Mouse (Mus musculus) layer of hippocampus, adult 8-10 months (tissue): ENCODE measurements around the gene Thrsp. TPM values are rescaled to one million over a fixed set of nuclear protein-coding genes. Genes with fewer than 3 reads are reported as not detected.

Source experiments
- DNase-seq, 2 experiments: peaks; one replicate each; pipeline ENCODE4 v3.0.0; 2022; ENCODE audit warnings: low spot score in 2 of 2
- total RNA-seq, 4 experiments: library from RNA; stranded (reverse); gene quantifications; 2 replicates each; pipeline ENCODE4 v1.2.4; 2022

The Thrsp gene
- total RNA-seq, 4 experiments from 2014 or later: 28.4 to 62.4 (median 39.8) TPM

DNA sequence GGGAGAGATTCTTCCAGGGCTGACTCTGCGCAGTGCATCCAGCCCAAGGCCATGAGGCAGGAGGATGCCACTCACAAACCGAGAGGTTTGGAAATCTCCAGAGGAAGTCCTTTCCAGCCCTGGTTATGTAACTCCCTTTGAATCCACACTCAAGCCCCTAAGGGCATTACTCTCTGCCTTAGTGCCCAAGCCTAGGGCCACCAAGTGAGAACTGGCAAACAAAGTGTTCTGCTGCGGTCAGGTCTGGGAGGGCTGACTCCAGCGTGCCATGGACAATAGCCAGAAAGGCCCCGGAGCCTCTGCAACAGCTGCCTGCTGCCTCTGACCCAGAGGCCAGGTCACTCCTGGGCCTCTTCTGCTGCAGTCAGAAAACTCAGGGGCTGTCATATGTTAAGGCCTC, 1.2 kb upstream of the Thrsp start:
- no peak for DNase-seq

DNA sequence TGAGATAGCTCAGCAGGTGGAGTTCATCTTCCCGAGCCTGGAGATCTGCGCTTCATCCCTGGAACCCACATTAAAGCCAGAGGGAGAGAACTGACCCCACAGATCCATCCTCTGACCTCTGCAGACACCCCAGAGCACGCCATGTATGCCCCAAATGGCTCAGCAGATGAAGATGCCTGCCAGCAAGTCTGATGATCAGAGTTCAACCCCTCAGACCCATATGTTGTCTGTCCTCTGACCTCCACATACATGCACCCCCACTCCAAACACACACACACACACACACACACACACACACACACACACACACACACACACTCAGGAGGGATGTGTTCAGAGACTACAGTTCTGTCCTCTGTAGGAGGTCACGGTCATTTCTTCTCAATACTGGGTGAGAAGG, 1.1 kb downstream of the Thrsp start:
- DNase-seq: no peak

DNA sequence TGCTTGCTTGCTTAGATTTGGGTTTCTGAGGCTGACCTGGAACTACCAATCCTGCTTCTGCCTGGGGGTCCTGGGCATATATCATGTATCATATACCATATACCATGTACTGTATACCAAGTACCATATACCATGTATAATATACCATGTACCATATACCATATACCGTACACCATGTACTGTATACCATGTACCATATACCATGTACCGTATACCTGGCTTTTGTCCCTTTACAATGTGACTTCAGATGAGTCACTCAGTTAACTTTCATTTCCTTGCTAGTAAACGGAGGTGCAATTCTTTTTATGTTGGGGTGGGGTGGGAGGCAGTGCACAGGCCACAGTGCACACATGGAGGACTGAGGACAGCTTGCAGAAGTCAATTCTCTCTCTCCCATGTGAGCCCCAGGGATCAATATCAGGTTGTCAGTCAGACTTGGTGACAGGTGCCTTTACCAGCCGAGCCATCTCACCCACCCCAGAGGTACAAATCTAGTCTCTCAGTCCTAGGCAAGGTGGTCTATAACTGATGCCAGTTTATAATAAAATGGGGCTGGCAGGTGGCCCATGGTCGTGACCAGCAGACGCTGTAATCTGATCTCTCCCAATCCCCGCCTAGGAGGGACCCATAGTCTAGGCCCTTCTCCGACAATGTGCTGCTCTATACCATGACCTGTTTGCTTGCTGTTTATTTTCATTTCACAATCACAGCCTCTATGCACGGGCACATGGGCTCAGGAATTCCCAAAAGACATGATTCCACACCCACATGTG, 2.4 kb downstream of the Thrsp start:
- no peak for DNase-seq

DNA sequence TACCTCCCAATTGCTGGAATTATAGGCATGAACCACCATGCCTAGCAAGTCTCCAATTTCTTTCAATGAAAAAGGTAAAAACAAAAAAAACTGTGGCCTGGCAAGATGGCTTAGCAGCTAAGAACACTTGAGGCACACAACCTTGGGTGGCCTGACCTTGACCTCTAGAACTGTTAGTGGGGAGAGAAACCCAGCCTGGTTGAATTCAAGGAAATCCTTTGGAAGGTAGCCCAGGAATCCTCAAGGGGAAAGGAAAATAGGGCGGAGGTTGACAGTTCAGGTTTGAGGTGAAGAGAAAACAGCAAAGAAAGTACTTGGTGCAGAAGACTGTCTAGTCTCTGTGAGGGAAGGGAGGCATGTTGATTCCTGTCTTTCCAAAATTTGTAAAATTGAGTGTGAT, 3.1 kb downstream of the Thrsp start:
- DNase-seq: no peak

DNA sequence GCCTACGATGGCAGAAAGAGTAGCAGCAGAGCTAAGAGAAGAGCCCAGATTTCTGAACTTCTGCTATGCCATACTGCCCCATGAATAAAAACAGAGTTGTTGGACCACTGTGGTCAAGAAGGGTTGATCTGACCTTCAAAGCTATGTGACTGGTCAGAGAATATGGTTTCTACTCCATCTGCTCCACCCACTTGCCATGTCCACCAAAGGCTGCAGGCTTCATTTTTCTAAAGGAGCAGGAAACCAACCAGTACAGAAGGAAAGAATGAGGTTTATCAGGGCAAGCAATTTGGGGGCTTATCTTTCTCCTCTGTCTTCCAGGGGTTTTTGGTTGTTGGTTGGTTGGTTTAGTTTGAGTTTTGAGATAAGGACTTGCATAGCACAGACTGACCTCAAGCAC, 3.5 kb downstream of the Thrsp start:
- DNase-seq: no peak

DNA sequence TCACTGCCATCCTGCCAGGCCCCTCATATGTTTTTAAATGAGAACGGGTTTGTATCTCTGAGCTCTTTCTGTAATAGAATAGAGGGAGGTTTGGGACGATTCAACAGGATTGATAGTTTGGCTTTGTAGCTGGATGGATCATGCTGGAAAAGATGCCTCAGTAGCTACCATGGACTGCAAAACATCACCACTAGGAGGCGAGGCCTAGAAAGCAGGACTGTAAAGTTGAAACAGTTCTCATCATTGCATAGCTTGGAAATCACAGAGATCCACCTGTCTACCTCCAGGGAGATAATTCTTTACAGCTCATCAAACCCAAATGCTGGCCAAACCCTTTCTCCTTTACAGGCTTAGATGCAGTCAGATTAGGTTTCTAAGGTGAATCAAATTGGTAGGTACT, 6.0 kb downstream of the Thrsp start:
- no peak for DNase-seq

DNA sequence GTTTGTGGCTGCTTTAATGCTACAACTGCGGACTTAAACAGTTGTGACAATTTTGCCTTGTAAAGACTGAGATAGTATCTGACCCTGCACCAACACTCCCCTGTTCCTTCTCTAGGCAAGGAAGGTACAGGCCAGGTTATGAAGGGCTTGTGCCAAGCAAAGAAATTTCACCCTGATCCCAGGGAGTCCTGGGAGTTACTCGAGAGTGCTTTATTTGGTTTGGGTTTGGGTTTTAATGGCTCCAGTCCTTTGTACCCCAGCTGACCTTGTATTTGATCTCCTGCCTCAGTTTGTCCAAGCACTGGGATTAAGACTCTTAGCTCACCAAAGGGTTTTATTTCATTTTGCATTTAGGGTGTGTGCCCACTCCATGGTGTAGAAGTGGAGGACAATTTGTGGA, 6.4 kb downstream of the Thrsp start:
- no peak for DNase-seq

DNA sequence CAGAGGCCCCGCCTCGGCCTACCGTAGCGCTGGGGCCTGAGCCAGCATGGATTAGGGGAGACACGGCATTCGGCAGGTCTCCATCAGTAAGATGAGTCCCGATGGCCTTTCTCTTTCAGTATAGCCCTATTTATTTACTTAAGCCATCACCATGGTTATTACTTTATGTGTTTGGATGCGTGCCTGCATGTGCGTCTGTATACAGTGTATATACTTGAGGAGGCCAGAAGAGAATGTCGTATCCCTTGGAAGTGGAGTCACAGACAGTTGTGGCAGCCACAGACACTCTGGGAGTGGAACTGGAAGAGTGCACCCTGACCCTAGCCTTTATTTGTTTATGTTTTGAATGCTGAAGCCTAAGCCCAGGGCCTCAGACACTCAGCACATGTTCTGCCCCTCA, 10.4 kb downstream of the Thrsp start:
- no peak for DNase-seq

DNA sequence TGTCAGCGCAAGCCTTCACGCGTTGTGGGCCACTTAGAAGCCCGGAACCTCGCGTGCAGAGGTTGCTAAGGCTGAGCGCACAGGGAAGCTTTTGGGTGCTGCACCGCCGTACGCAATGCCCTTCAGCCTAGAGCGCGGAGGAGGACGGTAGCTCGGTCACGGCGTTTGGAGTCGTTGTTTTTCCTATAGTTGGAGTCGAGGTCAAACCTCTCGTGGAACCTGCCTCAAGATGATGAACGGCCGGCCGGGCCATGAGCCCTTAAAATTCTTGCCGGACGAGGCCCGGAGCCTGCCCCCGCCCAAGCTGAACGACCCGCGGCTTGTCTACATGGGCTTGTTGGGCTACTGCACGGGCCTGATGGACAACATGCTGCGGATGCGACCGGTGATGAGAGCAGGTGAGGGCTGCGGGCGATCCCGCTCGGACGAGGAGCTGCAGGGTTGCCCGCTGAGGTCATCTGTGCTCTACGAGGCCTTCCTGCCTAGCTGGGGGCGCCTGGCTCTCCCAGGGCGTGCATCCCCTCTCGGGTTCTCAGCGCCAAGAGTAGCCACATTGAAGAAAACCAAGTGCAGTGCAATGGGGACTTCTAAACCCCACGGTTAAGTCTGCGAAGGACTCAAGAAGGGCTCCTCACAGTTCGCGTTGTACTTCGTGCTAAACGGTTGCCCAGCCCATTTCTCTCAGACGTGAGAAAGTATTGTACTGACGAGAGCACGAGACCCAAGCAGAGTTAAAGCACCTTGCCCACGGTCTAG, 17.4 kb downstream of the Thrsp start, which contains the start of gene Ndufc2:
TSS of gene Ndufc2 (plus strand) at position 44 of the 756 bp plus-strand sequence.
- peak in 1 of 2 experiments; percentile 76 for DNase-seq

DNA sequence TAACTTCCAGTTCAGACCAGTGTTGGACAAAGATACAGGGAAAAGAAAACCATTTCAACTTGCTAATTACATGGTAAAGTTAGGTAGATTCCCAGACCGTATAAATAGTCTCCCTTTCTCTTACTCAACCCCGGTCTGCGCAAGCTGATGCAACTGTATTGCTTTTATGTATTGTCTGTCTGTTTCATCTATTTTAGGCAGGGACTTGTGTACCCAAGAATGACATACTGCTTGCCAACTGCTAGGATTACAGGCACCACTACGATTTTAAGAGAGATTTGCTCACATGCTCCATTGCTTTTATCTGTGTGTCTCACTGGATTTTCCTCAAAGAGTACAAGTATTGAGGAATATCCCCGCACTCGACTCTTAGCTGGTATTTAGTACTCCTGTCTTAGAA, 18.6 kb downstream of the Thrsp start:
- no peak for DNase-seq

DNA sequence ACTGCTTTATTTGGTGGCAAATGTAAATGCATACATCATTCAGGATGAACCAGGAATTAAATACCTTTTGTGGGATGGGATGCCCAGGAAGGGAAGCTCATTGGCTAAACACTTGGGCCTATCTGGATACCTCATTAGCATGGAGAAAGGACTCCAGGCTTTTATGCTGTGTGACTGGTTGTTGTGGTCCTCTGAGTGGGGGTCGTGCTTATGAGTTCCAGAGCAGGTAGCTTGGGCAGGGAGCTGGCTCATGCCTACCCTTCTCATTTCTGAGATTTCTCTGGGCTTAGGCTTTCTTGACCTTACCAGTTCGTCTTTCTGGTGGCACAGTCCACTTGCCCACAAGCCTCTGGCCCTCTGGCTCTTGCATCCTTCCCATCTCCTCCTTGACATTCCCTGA, 23.2 kb downstream of the Thrsp start:
- DNase-seq: no peak

DNA sequence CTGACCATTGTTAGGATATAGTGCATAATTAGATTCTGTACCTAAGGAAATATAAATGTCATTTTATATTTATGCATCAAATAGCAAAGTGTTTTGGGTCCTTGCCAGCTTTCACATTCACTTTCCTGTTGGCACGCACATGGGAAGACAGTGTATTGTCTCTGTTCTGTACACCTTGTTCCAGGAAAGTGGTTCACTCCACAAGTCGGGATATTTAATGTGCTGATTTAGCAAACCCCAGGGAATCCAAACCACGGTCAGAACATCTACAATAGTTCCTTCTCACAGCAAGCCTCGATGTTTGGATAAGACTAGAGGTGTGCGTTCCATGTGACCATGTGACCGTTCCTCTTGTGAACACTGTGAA, 25.5 kb downstream of the Thrsp start:
- DNase-seq: no peak

DNA sequence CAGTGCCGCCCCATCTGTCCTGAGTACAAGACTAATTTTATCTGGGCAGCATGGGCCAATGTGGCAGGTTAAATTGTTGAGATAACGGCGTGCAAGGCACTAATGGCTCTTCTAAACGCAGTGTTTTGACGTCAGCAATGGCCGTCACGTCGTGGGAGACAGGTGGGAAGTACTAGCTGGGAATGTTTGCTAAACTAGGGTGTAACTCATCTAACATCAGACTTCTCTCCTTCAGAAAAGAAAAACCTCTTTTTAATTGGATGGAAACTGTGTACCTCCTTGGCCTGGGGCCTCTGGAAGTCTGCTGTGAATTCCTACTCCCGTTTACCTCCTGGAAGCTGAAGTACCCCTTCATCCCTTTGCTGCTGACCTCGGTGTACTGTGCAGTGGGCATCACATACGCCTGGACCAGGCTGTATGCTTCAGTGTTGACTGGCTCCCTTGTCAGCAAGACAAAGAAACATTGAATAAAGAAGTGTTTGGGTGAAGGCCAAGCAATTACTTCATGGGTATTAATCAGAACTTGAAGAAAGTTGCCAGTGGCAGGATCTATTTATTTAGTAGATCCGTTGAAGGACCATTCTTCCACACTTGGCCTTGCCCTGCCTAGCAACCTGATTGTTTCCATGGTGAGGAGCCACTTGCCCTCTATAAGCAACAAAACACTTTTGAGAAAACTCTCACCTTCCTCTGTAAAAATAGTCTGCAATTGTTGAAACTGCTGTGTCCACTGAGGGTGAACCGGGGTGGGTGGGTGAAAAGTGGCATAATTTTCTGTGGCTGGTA, 26.0 kb downstream of the Thrsp start:
- DNase-seq: no peak

DNA sequence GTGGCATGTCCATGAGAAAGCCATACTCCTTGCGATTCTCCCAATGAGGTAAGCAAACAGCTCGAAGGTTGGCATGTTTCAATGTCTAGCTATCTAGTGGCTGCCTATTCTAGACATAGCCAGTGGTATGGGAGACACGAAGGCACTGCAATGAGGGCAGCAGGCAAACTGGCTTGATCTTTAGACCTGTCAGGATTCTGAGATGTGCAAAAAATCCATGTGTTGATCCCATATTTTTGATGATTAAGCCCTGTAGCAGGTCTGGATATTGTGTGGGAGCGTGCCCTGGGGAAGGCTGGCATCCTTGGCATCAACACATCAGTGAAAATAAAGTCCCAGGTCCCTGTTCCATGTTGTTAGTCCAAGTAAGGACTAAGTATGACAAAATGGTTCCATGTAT, 29.0 kb downstream of the Thrsp start:
- no peak for DNase-seq

DNA sequence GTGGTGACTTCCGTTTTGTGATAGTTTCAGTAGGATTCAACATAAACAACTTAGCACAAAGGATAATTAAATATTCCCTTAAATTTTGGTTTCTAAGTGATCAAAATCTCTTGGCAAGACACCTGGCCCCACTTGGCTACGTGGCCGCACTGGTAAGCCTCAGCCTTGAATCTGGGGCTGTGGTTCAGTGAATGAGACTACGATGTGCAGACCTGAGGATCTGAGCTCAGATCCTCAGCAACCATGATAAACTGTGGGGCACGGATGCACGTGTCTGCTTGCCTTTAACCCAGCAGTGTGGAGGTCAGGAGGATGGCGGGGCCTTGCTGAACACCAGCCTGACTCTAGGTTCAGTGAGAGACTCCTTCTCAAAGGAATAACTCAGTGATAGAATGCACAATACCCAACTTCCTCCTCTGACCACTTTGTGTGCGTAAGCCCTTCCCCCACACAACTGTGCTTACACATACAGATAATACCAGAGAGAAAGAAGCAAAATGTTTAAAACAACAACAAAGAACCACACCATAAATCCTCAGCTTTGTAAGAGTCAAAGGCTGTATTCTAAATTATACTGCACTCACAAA, 29.9 kb downstream of the Thrsp start:
- DNase-seq: no peak

DNA sequence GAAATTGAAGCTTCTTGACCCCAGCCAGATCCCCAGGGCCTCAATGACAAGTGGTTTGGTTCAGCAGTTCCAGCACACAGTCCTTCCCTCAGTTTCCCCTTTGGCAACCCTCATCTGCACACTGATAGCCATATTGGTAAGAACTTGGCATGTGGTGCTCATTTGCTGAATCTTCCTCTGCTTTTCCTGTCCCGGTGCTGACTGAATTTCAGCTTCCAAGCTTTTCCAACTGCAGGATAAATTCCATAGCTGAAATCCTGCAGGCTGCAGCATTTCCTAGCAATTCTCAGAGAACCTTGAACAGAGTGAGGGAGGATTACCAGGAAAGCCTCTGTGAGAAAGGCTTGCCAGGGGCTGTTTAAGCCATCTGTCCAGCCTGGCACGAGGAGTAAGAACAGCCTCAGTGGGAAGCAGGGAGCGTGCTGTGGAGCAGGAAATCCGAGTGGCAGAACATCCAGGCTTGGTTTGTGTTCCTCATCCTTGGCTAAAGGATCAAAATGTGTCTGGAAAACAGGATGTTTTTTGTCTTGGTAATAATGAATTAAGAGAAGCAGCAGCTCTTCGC, 30.6 kb downstream of the Thrsp start:
- peak; percentile 87 to 92 for DNase-seq

DNA sequence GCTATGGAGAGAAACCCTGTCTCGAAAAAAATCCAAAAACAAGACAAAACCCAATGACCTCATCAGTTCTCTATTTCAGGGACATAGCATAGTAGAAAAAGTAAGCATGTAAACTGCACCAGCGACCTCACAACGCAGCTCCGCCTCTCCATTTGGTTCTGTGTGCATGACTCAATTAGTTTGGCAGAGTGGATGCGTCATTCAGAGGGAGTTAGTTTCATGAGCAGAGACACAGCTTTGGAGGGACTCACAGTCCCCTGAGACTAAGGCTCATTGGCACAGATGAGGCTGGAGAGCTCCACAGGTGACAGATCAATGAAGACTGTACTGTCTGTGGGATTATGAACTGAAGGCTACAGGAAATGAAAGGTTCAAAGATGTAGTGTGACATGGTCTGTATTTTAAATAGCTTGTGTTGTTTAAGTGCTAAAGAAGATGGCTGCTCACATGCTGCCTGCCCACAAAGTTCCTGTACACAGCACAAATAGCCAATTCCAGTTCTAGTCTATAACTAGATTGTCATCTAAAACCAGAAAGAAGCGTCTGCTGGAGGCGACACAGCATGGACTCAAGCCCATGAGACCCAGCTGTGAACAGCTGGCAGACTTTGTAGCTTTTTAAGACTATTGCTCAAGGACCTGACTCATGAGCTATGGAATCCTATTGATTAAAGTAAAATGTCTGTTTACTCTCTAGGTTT, 31.3 kb downstream of the Thrsp start:
- peak; percentile 32 to 38 for DNase-seq

DNA sequence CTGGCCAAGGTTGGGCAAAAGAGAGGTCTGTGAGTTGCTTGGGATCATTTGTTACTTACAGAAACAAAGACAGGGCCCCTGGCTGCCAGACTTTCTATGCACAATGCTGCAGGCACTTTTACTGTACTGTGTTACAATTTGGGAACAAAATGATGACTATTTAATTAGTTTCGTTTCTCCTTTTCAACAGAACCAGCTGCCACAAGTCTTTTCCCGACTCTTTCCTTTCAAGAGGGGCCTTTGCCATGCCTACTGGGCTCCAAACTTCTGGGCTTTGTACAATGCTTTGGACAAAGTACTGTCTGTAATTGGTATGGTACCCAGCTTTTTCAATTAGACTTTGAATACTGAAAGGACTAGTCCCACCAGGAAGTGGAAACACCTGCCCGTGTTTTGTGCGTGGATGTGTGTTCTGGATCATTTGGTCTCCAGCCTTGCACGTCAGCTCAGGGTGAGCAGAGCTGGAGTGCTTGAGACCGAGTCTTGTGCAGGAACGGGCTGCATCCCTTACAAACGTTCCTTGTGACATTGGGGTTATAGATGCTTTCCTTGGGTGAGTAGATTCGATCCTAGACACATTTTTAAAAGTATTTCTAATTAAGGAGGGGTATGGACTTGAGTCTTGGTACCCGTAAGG, 33.9 kb downstream of the Thrsp start:
- DNase-seq: no peak

DNA sequence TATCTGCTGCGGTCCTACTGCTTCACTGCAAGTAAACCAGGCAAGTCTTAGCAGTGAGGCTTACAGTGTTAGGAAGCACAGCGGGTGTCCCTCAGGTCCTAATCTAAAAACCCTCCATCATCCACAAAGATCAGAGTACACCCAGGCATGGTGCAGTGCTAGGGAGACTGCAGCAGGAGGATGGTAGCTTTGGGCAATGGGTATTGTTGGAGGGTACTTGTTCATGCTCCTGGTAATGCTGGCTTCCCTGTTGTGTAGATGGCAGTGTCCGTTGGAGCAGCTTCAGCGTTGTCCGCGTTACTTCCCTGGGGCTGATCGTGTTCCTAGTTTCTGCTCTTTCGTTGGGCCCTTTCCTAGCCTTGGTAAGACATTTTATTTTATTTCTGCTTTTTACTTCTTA, 34.9 kb downstream of the Thrsp start:
- no peak for DNase-seq

DNA sequence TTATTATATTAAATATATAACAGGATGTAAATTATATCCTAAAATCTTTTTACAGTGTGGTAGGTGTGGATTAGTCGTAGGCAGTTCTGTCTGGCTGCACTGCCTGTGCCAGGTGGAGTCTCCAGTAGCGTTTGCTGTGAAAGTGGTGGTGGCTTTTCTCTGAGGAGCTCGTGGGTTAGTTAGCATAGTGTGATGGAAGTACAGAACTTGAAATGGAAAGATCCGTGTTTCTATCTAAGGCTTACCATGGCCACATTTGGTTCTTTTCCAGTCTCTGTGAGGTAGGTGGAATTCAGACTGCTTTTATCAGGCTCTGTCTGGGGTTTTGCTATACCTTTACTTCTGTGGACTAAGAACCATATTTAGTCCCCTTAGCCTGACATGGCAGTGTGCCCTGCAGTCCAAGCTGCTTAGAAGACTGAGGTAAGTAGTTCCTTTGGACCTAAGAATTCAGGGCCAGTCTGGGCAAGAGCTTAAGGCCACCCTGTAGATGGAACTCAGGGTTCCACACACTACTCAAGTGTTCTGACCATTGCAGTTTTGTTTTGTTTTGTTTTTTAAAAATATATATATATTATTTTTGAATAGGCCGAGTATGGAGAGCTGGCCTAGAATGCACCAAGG, 36.9 kb downstream of the Thrsp start:
- no peak for DNase-seq
